Mouse (Mus musculus): Measurements from ENCODE around the gene Tph1. TPM values are rescaled to one million over a fixed set of nuclear protein-coding genes. Genes with fewer than 3 reads are reported as not detected.
A peak's percentile ranks its signal among the peaks of the same experiment; 100 is the strongest.

Gene Tph1
- polyA plus RNA-seq, 1 experiment from 2014 or later = 0.40 TPM

- Histone ChIP-seq H3K27ac (replicated peaks; ENCODE audit: low read depth, low read length) (no peak overlapping the region), H3K9ac (ENCODE audit: low read length) (peak overlapping the region; percentile 30; the same call in 1 of the 2 replicates), H3K27me3 (ENCODE audit: control insufficient read depth, insufficient read depth, low read length) (no peaks in the 10 kb centered on the region), H3K4me2 (ENCODE audit: low read depth, severe bottlenecking) (peak overlapping the region; percentile 92), H3K4me1 (ENCODE audit: control insufficient read depth, insufficient read depth, low read length) (peaks cover 6% of the 10 kb centered on the region; the same call in 1 of the 2 replicates), H3K36me3 (ENCODE audit: control insufficient read depth, insufficient read depth, low read length) (no peaks in the 10 kb centered on the region), H3K9me3 (ENCODE audit: control insufficient read depth, low read length) (no peaks in the 10 kb centered on the region), H3K4me3 (ENCODE audit: low read depth, low read length) (peak overlapping the region; percentile 67)
- ATAC-seq (ENCODE audit: insufficient number of reproducible peaks, low FRiP score, low TSS enrichment, low read depth) (peak; percentile 72), DNase-seq (ENCODE audit: low spot score) (no peak)
- 19% methylated on average over 17 of the region's 17 CpGs for WGBS
Measured at GRCm38 (mm10) chr7:46640062-46640461, 32.3 kb downstream of the Tph1 start.

- Histone ChIP-seq H3K4me1 (ENCODE audit: control insufficient read depth, insufficient read depth, low read length) (peaks cover 6% of the 10 kb centered on the region; the same call in 1 of the 2 replicates), H3K9ac (ENCODE audit: low read length) (peak within 1 kb of the TSS; percentile 71), H3K4me2 (ENCODE audit: low read depth, severe bottlenecking) (peak within 1 kb of the TSS; percentile 92), H3K9me3 (ENCODE audit: control insufficient read depth, low read length) (no peaks in the 10 kb centered on the region), H3K36me3 (ENCODE audit: control insufficient read depth, insufficient read depth, low read length) (no peaks in the 10 kb centered on the region), H3K4me3 (ENCODE audit: low read depth, low read length) (peak within 1 kb of the TSS; percentile 67), H3K27me3 (ENCODE audit: control insufficient read depth, insufficient read depth, low read length) (no peaks in the 10 kb centered on the region), H3K27ac (replicated peaks; ENCODE audit: low read depth, low read length) (no peak within 1 kb of the TSS)
- ATAC-seq (ENCODE audit: insufficient number of reproducible peaks, low FRiP score, low TSS enrichment, low read depth) (peak; percentile 90), DNase-seq (ENCODE audit: low spot score) (peak; percentile 89)
- WGBS = 0% methylated on average over 29 of the region's 30 CpGs
Measured at GRCm38 (mm10) chr7:46639692-46640031, 32.7 kb downstream of the Tph1 start, which contains the start of gene Sergef. Gene Sergef, minus strand, starts transcription at chr7:46639807.

- H3K27ac ChIP-seq (replicated peaks; ENCODE audit: low read depth, low read length) = no peak overlapping the region
- H3K9me3 ChIP-seq (ENCODE audit: control insufficient read depth, low read length) = no peaks in the 10 kb centered on the region
- DNase-seq (ENCODE audit: low spot score) (no peak), ATAC-seq (ENCODE audit: insufficient number of reproducible peaks, low FRiP score, low TSS enrichment, low read depth) (peak; percentile 75)
- peak overlapping the region; percentile 92 for H3K4me2 ChIP-seq (ENCODE audit: low read depth, severe bottlenecking)
- no peaks in the 10 kb centered on the region for H3K27me3 ChIP-seq (ENCODE audit: control insufficient read depth, insufficient read depth, low read length)
- peaks cover 6% of the 10 kb centered on the region; the same call in 1 of the 2 replicates for H3K4me1 ChIP-seq (ENCODE audit: control insufficient read depth, insufficient read depth, low read length)
- peak overlapping the region; percentile 67 for H3K4me3 ChIP-seq (ENCODE audit: low read depth, low read length)
- peak overlapping the region; percentile 71 for H3K9ac ChIP-seq (ENCODE audit: low read length)
- 13% methylated on average over 32 of the region's 32 CpGs for WGBS
- H3K36me3 ChIP-seq (ENCODE audit: control insufficient read depth, insufficient read depth, low read length) = no peaks in the 10 kb centered on the region
Measured at GRCm38 (mm10) chr7:46638889-46639691, 33.2 kb downstream of the Tph1 start.

GRCm38 (mm10) chr7:46628375-46628975 lies 43.9 kb downstream of the Tph1 start:
- Histone ChIP-seq H3K9ac (ENCODE audit: low read length) (no peak overlapping the region), H3K27ac (replicated peaks; ENCODE audit: low read depth, low read length) (no peak overlapping the region), H3K9me3 (ENCODE audit: control insufficient read depth, low read length) (no peaks in the 10 kb centered on the region), H3K4me2 (ENCODE audit: low read depth, severe bottlenecking) (no peak overlapping the region), H3K4me1 (ENCODE audit: control insufficient read depth, insufficient read depth, low read length) (no peaks in the 10 kb centered on the region), H3K36me3 (ENCODE audit: control insufficient read depth, insufficient read depth, low read length) (no peaks in the 10 kb centered on the region), H3K27me3 (ENCODE audit: control insufficient read depth, insufficient read depth, low read length) (no peaks in the 10 kb centered on the region), H3K4me3 (ENCODE audit: low read depth, low read length) (no peak overlapping the region)
- DNase-seq (ENCODE audit: low spot score) = no peak
- ATAC-seq (ENCODE audit: insufficient number of reproducible peaks, low FRiP score, low TSS enrichment, low read depth) = no peak
- 81% methylated on average over 8 of the region's 8 CpGs for WGBS

- Histone ChIP-seq H3K27ac (replicated peaks; ENCODE audit: low read depth, low read length) (no peak overlapping the region), H3K36me3 (ENCODE audit: control insufficient read depth, insufficient read depth, low read length) (no peaks in the 10 kb centered on the region), H3K4me3 (ENCODE audit: low read depth, low read length) (no peak overlapping the region), H3K9ac (ENCODE audit: low read length) (no peak overlapping the region), H3K4me1 (ENCODE audit: control insufficient read depth, insufficient read depth, low read length) (no peaks in the 10 kb centered on the region), H3K4me2 (ENCODE audit: low read depth, severe bottlenecking) (no peak overlapping the region), H3K27me3 (ENCODE audit: control insufficient read depth, insufficient read depth, low read length) (no peaks in the 10 kb centered on the region), H3K9me3 (ENCODE audit: control insufficient read depth, low read length) (no peaks in the 10 kb centered on the region)
- WGBS = 64% methylated on average over 2 of the region's 3 CpGs
- ATAC-seq (ENCODE audit: insufficient number of reproducible peaks, low FRiP score, low TSS enrichment, low read depth) = no peak
- no peak for DNase-seq (ENCODE audit: low spot score)
Measured at GRCm38 (mm10) chr7:46623979-46624378, 48.4 kb downstream of the Tph1 start.

- no peak for ATAC-seq (ENCODE audit: insufficient number of reproducible peaks, low FRiP score, low TSS enrichment, low read depth)
- Histone ChIP-seq H3K9me3 (ENCODE audit: control insufficient read depth, low read length) (no peaks in the 10 kb centered on the region), H3K27ac (replicated peaks; ENCODE audit: low read depth, low read length) (no peak overlapping the region), H3K4me3 (ENCODE audit: low read depth, low read length) (no peak overlapping the region), H3K9ac (ENCODE audit: low read length) (no peak overlapping the region; the same call in 1 of the 2 replicates), H3K4me2 (ENCODE audit: low read depth, severe bottlenecking) (no peak overlapping the region), H3K27me3 (ENCODE audit: control insufficient read depth, insufficient read depth, low read length) (no peaks in the 10 kb centered on the region), H3K36me3 (ENCODE audit: control insufficient read depth, insufficient read depth, low read length) (no peaks in the 10 kb centered on the region), H3K4me1 (ENCODE audit: control insufficient read depth, insufficient read depth, low read length) (no peaks in the 10 kb centered on the region)
- 91% methylated on average over 23 of the region's 23 CpGs for WGBS
- DNase-seq (ENCODE audit: low spot score) = no peak
Measured at GRCm38 (mm10) chr7:46618416-46619110, 53.8 kb downstream of the Tph1 start.

- ATAC-seq (ENCODE audit: insufficient number of reproducible peaks, low FRiP score, low TSS enrichment, low read depth) = no peak
Measured at GRCm38 (mm10) chr7:46616429-46617005, 55.8 kb downstream of the Tph1 start.

More at GRCm38 (mm10) chr7:46616429-46617005, 55.8 kb downstream of the Tph1 start:
- DNase-seq (ENCODE audit: low spot score) = no peak
- H3K36me3 ChIP-seq (ENCODE audit: control insufficient read depth, insufficient read depth, low read length) = no peaks in the 10 kb centered on the region
- no peak overlapping the region for H3K27ac ChIP-seq (replicated peaks; ENCODE audit: low read depth, low read length)
- H3K4me3 ChIP-seq (ENCODE audit: low read depth, low read length) = no peak overlapping the region
- H3K9ac ChIP-seq (ENCODE audit: low read length) = no peak overlapping the region
- H3K9me3 ChIP-seq (ENCODE audit: control insufficient read depth, low read length) = no peaks in the 10 kb centered on the region
- 92% methylated on average over 7 of the region's 7 CpGs for WGBS
- H3K27me3 ChIP-seq (ENCODE audit: control insufficient read depth, insufficient read depth, low read length) = no peaks in the 10 kb centered on the region
- no peaks in the 10 kb centered on the region for H3K4me1 ChIP-seq (ENCODE audit: control insufficient read depth, insufficient read depth, low read length)
- H3K4me2 ChIP-seq (ENCODE audit: low read depth, severe bottlenecking) = no peak overlapping the region
